Mouse (Mus musculus) telencephalon, adult 2 months (tissue): ENCODE data around the gene Rhox4a.
"Not testable (repeated sequence)": the region's sequence is repeated elsewhere in the genome, so short reads cannot be mapped to it uniquely, and the experiment has no call there.

Experiments used
- DNase-seq: peaks from one replicate; pipeline ENCODE4 v3.0.0-alpha.2; 2011; ENCODE audit warnings: low read depth, low spot score

Gene Rhox4a

DNA sequence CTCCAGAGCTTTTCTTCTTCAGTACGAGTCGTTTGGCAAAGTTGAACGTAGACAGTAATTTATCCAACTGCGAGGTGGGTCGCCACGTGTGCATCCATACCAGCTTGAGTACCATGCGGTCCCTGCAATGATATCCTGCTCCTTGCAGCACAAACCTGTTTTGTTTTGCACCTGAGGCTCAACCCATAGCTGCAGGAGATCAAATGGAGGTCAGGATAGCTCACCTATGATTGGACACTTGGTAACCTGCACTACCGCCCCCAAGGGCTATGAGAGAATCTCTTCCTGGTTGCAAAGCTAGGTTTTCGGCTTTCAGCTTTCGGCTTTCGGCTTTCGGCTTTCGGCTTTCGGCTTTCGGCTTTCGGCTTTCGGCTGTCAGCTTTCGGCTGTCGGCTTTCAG lies at the start of gene Rhox4a:
Rhox4a (plus strand) TSS at position 301 of the 400 bp plus-strand sequence.
- DNase-seq = not testable (repeated sequence)

DNA sequence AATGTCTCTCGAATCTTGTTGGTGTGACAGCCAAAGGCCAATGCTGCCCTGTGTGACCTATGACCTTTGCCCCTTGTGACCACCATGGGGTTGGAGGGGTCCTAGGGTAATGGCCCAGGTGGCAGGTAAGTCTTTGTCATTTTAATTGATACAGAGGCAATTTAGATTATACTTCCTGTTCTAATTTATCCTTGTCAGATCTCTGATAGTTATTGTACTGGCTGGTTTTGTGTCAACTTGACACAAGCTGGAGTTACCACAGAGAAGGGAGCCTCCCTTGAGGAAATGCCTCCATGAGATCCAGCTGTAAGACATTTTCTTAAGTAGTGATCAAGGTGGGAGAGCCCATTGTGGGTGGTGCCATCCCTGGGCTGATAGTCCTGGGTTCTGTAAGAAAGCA lies 43.0 kb upstream of the Rhox4a start, which contains the start of gene Rhox1:
Rhox1 (minus strand) TSS at position 101 of the 400 bp plus-strand sequence.
- DNase-seq = not testable (repeated sequence)

DNA sequence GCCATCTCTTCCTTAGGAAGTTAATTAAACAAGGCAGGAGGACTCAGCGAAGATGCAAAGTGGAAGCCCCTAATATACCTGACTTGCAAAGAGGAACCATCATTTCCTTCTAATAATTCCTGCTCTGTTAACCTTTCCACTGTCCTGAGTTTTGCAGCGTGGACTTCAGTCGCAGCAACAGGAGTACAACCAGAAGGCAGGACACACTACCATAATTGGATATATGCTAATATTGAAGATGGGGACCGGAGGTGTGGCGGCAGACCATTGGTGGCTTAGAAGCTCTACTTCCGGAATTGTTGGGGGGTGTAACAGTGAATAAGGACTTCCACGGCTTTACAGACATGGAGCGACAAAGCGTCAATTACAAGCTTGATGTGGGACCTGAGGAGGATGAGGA lies 20.5 kb upstream of the Rhox4a start, which contains the start of gene Rhox2a:
Rhox2a (plus strand) TSS at position 301 of the 400 bp plus-strand sequence.
- not testable (repeated sequence) for DNase-seq

DNA sequence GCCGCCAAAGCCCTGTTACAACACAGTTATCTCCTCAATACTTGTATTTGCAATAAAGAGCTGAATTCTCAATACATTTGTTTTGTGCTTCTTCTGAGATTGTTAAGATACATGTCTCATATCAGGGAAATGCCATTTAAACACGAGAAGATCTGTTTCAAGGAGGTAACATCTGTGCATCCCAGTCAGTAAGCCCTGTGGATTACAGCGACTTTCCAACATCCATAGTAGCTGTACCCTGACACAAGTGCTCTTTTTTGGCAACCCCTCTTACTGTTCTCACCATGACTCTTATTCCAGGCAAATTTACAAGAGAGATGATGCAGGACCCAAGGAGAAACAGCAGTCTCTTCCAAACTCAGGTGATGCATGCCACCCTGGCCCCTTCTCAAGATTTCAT lies 15.5 kb upstream of the Rhox4a start, which contains the start of gene Rhox3a:
Rhox3a (plus strand) TSS at position 301 of the 400 bp plus-strand sequence.
- not testable (repeated sequence) for DNase-seq
